ENCODE assay signal across 7 mouse cellular contexts in genomic region chr17:6492501-6492900, GRCm38 (mm10).
DNase-seq lines count a peak whose midpoint lies in the region; ATAC-seq lines count a peak whose summit lies in the region.
"Not testable (repeated sequence)": the region's sequence is repeated elsewhere in the genome, so short reads cannot be mapped to it uniquely, and the experiment has no call there.

No protein-coding gene starts in this region.

- H3K4me3 ChIP-seq in embryonic facial prominence, embryonic 11.5 days (ENCODE audit: low read depth, low read length); limb, embryonic 10.5 days: not testable (repeated sequence)
- peak overlapping the region; percentile 41 for H3K4me3 ChIP-seq in midbrain, embryonic 10.5 days

- H3K4me1 ChIP-seq in embryonic facial prominence, embryonic 11.5 days (ENCODE audit: control insufficient read depth, insufficient read depth, low read length); limb, embryonic 10.5 days; midbrain, embryonic 10.5 days: not testable (repeated sequence)

- H3K4me2 ChIP-seq in embryonic facial prominence, embryonic 11.5 days (ENCODE audit: low read depth, low read length): not testable (repeated sequence)

- peak; percentile 22 to 61 for DNase-seq in adrenal gland, postnatal 36 days
- DNase-seq in embryonic facial prominence, embryonic 11.5 days (ENCODE audit: low spot score): not testable (repeated sequence)
- DNase-seq in induced T-regulatory cell, adult 2 months (ENCODE audit: low read depth): peak; percentile 10
- peak; percentile 27 for DNase-seq in limb, embryonic 10.5 days (ENCODE audit: low spot score)
- peak; percentile 22 for DNase-seq in midbrain, embryonic 10.5 days (ENCODE audit: low spot score)
- DNase-seq in right cerebral cortex, postnatal 14 days: peak; percentile 68

- H3K27ac ChIP-seq in embryonic facial prominence, embryonic 11.5 days (replicated peaks; ENCODE audit: low read depth, low read length); limb, embryonic 10.5 days; midbrain, embryonic 10.5 days (replicated peaks): not testable (repeated sequence)

- H3K9me3 ChIP-seq in embryonic facial prominence, embryonic 11.5 days (replicated peaks; ENCODE audit: control insufficient read depth, low read length); limb, embryonic 10.5 days (replicated peaks); midbrain, embryonic 10.5 days (replicated peaks): not testable (repeated sequence)

- 0 out of 2 replicates have a peak, but pooled peaks have one; percentile 42 for ATAC-seq in embryonic facial prominence, embryonic 11.5 days (replicated peaks; ENCODE audit: insufficient number of reproducible peaks, low FRiP score, low TSS enrichment, low read depth)
- ATAC-seq in granulocyte monocyte progenitor cell, adult 5-6 weeks (replicated peaks; ENCODE audit: poor library complexity, severe bottlenecking): peak; percentile 67

- 21% methylated on average over 19 of the region's 19 CpGs for WGBS in embryonic facial prominence, embryonic 11.5 days
- WGBS in limb, embryonic 10.5 days: 29% methylated on average over 19 of the region's 19 CpGs
- WGBS in midbrain, embryonic 10.5 days: 29% methylated on average over 19 of the region's 19 CpGs

- H3K36me3 ChIP-seq in embryonic facial prominence, embryonic 11.5 days (replicated peaks; ENCODE audit: control insufficient read depth, insufficient read depth, low read depth, low read length); limb, embryonic 10.5 days; midbrain, embryonic 10.5 days: not testable (repeated sequence)

- H3K9ac ChIP-seq in embryonic facial prominence, embryonic 11.5 days (replicated peaks; ENCODE audit: low read length): not testable (repeated sequence)

- H3K27me3 ChIP-seq in embryonic facial prominence, embryonic 11.5 days (ENCODE audit: control insufficient read depth, insufficient read depth, low read length): not testable (repeated sequence)
- H3K27me3 ChIP-seq in limb, embryonic 10.5 days (ENCODE audit: low read depth, poor library complexity, severe bottlenecking): peaks cover 18% of the 10 kb centered on the region
- peaks cover 18% of the 10 kb centered on the region for H3K27me3 ChIP-seq in midbrain, embryonic 10.5 days (ENCODE audit: low read depth, poor library complexity, severe bottlenecking)
